14 mouse cellular contexts compared by ENCODE assay signal in genomic region chr11:85264635-85265034, GRCm38 (mm10). TPM values are rescaled to one million over a fixed set of nuclear protein-coding genes. Genes with fewer than 3 reads are reported as not detected.
DNase-seq lines count a peak whose midpoint lies in the region.
"Had no signal": no experiment of that assay in that cellular context is flagged by ENCODE, and none has a peak within 500 bp of the region (broad histone marks: within the 10 kb centered on the region; RNA-seq: fewer than 3 reads in every experiment).

No protein-coding gene starts in this region.

- DNase-seq in 416B (ENCODE audit: low read depth) (peak; percentile 67), adipocyte (ENCODE audit: low spot score) (peak; percentile 24)
- peak; percentile 27 for DNase-seq in kidney, adult 9 months
- DNase-seq in kidney, postnatal 36 days = peak; percentile 29 to 46
- no peak for DNase-seq in left cerebral cortex, postnatal 10 days (ENCODE audit: extremely low spot score in 1 of 2, low spot score in 2 of 2)
- no peak for DNase-seq in layer of hippocampus, postnatal 25 days (ENCODE audit: extremely low spot score in 1 of 2, low spot score in 1 of 2)
- DNase-seq in spleen, postnatal 14 days (ENCODE audit: low spot score in 2 of 2) = no peak
- DNase-seq: adrenal gland, postnatal 25 days; cerebellum, adult 8-10 months; heart, adult 18-20 months; liver, embryonic 13.5 days; midbrain, embryonic 14.5 days; right cerebral cortex, adult 18-20 months; thymus, adult 2 months had no signal

- intact Hi-C loops in left cerebral cortex, postnatal 10 days (cut with DNase I) = no loop called here

RNA-seq across cellular contexts. Expression of gene Appbp2, which starts 29.7 kb away (rescaled TPM):
- 10 to 100 TPM; 69.6 to 73.0 TPM for total RNA-seq in left cerebral cortex, postnatal 10 days (2021)
- total RNA-seq in layer of hippocampus, postnatal 25 days (2021) = 10 to 100 TPM; 52.5 to 53.4 TPM

RNA-seq across cellular contexts. Expression of gene Ppm1d, which starts 46.4 kb away (rescaled TPM):
- 10 to 100 TPM; 19.2 to 20.4 TPM for total RNA-seq in left cerebral cortex, postnatal 10 days (2021)
- total RNA-seq in layer of hippocampus, postnatal 25 days (2021) = 10 to 100 TPM; 15.0 to 16.3 TPM

Comparison
In these comparisons a context has a peak if more than half of its experiments do, and no peak if none do; other contexts are left out.
1. DNase-seq: peak in 416B (single experiment), adipocyte (single experiment), kidney, adult 9 months (single experiment) and kidney, postnatal 36 days (2 of 2); none in left cerebral cortex, postnatal 10 days (0 of 2), layer of hippocampus, postnatal 25 days (0 of 2) and spleen, postnatal 14 days (0 of 2).